Mouse (Mus musculus) E14TG2a.4 (cell line): ENCODE results near the gene Slc2a3.

ENCODE experiments used
- CTCF ChIP-seq: conservative IDR thresholded peaks from 2 replicates; pipeline ENCODE4 v1.5.1; 2014; ENCODE audit warnings: low read length
- NANOG ChIP-seq: IDR thresholded peaks from 2 replicates; pipeline ENCODE4 v1.6.1; 2014; ENCODE audit warnings: borderline replicate concordance, low read length, mixed read lengths

DNA sequence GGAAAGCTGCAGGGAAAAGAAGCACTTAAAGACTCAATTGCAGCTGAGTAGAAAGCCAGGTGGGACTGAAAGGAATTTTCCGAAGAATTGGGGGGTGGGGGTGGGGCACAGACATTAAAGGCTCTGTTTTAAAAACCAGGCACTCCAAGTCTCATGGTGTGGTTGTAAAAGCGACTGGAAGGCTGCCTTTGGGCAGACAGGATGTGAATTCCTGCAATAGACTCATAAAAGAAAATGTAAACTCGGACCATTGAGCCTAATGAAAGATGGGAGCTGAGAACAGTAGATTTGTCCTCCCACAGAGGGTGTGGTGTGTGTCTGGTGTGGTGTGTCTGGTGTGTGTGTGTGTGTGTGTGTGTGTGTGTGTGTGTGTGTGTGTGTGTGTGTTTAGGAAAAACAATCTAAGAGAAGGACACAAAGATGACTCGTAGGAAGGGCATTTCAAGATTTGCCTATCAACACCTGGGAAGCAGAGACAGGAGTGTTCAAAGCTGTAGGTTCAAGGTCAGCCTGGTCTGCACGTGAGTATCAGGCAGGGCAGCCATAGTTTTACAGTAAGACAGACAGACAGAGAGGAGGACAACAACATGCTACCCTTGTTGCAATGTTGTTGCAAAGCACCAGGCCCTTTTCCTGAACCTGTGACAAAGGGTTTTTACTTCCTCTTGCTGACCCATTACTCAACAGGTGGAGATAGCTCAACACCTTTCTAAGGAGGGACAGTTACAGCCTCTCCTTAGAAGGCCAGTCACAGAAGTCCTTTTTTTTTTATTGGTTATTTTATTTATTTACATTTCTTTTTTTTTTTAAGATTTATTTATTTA, 35.1 kb downstream of the Slc2a3 start:
- no peak for TF ChIP-seq CTCF
- peak; percentile 55 for TF ChIP-seq NANOG
